Mouse (Mus musculus): Measurements from ENCODE around the gene Kdelr1. TPM values are rescaled to one million over a fixed set of nuclear protein-coding genes. Genes with fewer than 3 reads are reported as not detected.

Gene Kdelr1
- polyA plus RNA-seq, 1 experiment from 2014 or later = 96.4 TPM

DNA sequence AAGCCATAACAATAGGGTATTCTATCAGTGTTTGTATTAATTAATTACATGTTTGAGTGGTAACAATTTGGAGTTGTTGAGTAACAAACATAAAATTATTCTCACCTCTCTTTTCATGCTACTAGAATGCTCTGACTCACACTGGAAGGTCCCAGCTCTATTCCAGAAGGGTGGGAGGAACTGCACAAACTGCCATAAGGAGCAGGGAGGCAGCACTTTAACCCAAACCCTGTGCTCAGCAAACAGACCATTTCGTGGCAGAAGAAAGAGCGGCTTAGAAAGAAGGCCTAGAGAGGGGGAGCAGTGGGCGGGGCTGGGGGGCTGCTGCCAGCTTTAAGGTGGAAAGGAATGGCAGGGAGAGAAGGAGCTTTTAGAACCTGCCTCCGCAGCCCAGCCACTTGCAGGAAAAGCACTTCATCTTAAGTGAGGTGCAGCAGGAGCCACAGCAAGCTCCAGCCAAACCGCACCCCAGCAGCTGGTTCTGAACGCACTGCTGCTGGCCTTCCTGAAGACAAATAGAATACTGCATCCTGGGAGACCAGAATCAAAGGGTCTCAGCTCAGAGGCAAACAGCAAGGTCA lies 24.0 kb upstream of the Kdelr1 start:
- no peak for ATAC-seq (ENCODE audit: low FRiP score, low TSS enrichment)
- no peak overlapping the region for H3K9ac ChIP-seq (replicated peaks; ENCODE audit: low read length)
- no peak overlapping the region for H3K27ac ChIP-seq (ENCODE audit: low read length)

DNA sequence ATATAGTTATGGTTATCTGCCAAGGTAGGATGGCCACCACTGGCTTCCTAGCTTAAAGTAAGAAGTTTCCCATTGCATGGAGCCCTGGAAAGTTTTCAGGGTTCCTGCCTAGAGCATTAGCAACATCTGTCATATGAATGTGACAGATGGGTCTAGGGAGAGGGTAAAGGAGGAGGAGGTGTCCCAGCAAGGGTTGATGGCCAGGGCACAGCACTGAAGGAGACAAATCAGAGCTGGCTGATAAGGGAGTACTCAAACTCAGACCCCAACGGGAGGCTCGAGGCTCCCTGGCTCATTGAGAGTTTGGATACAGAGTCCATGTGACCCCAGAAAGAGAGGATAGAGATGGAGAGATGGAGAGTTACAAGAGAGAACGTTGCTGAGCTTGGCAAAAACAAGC lies 21.9 kb upstream of the Kdelr1 start:
- 73% methylated on average over 3 of the region's 3 CpGs for WGBS
- H3K27me3 ChIP-seq (ENCODE audit: insufficient read depth, low read length) = no peaks in the 10 kb centered on the region; the same call in 1 of the 2 replicates
- H3K4me3 ChIP-seq (ENCODE audit: low read length) = no peak overlapping the region
- H3K4me1 ChIP-seq (ENCODE audit: insufficient read depth, low read length) = no peaks in the 10 kb centered on the region
- H3K36me3 ChIP-seq (ENCODE audit: insufficient read depth, low read length) = no peaks in the 10 kb centered on the region
- ATAC-seq (ENCODE audit: low FRiP score, low TSS enrichment) = no peak
- no peaks in the 10 kb centered on the region for H3K9me3 ChIP-seq (ENCODE audit: low read length)
- no peak overlapping the region for H3K27ac ChIP-seq (ENCODE audit: low read length)
- no peak overlapping the region for H3K9ac ChIP-seq (replicated peaks; ENCODE audit: low read length)
- H3K4me2 ChIP-seq (replicated peaks; ENCODE audit: low read depth, low read length) = no peak overlapping the region

More for the DNA sequence above, 24.0 kb upstream of the Kdelr1 start:
- no peaks in the 10 kb centered on the region for H3K4me1 ChIP-seq (ENCODE audit: insufficient read depth, low read length)
- H3K4me3 ChIP-seq (ENCODE audit: low read length) = no peak overlapping the region
- H3K27me3 ChIP-seq (ENCODE audit: insufficient read depth, low read length) = no peaks in the 10 kb centered on the region; the same call in 1 of the 2 replicates
- WGBS = 19% methylated on average over 6 of the region's 6 CpGs
- H3K9me3 ChIP-seq (ENCODE audit: low read length) = no peaks in the 10 kb centered on the region
- no peak overlapping the region for H3K4me2 ChIP-seq (replicated peaks; ENCODE audit: low read depth, low read length)
- no peaks in the 10 kb centered on the region for H3K36me3 ChIP-seq (ENCODE audit: insufficient read depth, low read length)

DNA sequence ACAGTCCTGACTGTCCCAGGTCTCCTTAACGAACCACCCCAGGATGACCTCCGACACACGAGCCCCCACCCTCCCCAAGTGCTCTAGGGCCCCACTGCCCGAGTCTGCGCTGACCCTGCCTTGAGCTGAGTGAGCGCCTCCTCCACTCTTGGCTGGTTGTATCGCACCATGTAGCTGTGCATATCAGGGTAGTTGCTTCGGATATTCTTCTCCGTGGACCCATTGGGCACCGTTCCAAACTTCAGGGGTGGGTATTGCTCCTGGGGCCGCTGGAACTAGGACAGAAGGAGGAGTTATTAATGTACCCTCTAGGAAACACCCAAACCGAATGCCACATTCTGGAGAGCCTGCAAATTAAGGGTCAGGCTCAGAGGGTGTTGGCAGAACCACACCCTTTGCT lies 19.5 kb upstream of the Kdelr1 start:
- WGBS = 71% methylated on average over 12 of the region's 12 CpGs
- no peak for ATAC-seq (ENCODE audit: low FRiP score, low TSS enrichment)
- Histone ChIP-seq H3K36me3 (ENCODE audit: insufficient read depth, low read length) (no peaks in the 10 kb centered on the region), H3K27ac (ENCODE audit: low read length) (no peak overlapping the region), H3K27me3 (ENCODE audit: insufficient read depth, low read length) (peaks cover 7% of the 10 kb centered on the region; the same call in 1 of the 2 replicates), H3K9ac (replicated peaks; ENCODE audit: low read length) (no peak overlapping the region), H3K4me3 (ENCODE audit: low read length) (no peak overlapping the region), H3K4me2 (replicated peaks; ENCODE audit: low read depth, low read length) (no peak overlapping the region), H3K4me1 (ENCODE audit: insufficient read depth, low read length) (peaks cover 13% of the 10 kb centered on the region; the same call in 1 of the 2 replicates), H3K9me3 (ENCODE audit: low read length) (no peaks in the 10 kb centered on the region)

DNA sequence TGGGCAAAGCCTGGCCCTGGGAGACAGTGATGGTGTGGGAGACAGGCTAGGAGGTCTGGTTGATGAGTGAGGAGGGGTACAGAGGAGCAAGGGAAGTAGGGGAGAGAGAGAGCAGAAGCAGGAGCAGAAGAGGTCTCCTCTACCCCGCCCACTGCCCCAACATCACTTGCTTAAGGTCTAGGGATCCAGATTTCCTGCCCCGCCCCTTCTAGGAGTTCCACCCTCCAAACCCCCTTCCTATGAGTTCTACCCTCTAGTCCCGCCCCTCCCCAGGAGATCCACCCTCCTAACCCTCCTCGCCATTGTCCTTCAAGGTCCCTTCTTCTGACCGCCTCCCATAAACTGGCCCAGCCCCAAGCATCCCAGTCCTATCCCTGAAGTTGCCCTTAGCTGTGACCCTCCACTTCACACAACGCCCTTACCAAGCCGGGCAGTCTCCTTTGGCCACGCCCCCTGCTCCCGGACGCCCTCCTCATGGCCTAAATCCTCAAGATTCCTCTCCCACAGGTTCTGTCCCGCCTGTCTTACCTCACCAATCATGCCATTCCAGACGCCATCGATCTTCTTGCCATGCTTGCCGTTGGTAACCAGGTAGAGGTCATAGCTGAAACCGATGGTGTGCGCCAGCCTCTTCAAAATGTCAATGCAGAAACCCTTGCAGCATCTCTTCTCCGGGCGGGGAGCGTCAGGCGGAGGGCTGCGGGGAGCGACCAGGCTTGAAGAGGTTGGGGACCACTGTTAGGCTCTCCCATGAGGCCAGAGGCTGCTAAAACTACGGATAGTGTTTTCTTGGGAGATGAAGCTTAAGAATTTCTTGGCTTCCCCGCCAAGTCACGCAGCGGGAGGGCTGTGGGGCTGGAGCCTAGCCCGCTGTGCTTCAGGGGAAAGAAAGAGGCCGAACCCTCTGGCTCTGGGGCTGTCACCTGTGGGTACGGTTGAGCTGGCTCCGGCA lies 15.3 kb upstream of the Kdelr1 start:
- H3K9ac ChIP-seq (replicated peaks; ENCODE audit: low read length) = peak overlapping the region; percentile 45
- H3K4me2 ChIP-seq (replicated peaks; ENCODE audit: low read depth, low read length) = peak overlapping the region; percentile 54
- WGBS = 2% methylated on average over 28 of the region's 30 CpGs
- H3K36me3 ChIP-seq (ENCODE audit: insufficient read depth, low read length) = no peaks in the 10 kb centered on the region
- H3K9me3 ChIP-seq (ENCODE audit: low read length) = no peaks in the 10 kb centered on the region
- peaks cover 12% of the 10 kb centered on the region for H3K27me3 ChIP-seq (ENCODE audit: insufficient read depth, low read length)
- peak; percentile 67 for ATAC-seq (ENCODE audit: low FRiP score, low TSS enrichment)
- peaks cover 13% of the 10 kb centered on the region; the same call in 1 of the 2 replicates for H3K4me1 ChIP-seq (ENCODE audit: insufficient read depth, low read length)
- peak overlapping the region; percentile 40 for H3K4me3 ChIP-seq (ENCODE audit: low read length)
- H3K27ac ChIP-seq (ENCODE audit: low read length) = no peak overlapping the region

DNA sequence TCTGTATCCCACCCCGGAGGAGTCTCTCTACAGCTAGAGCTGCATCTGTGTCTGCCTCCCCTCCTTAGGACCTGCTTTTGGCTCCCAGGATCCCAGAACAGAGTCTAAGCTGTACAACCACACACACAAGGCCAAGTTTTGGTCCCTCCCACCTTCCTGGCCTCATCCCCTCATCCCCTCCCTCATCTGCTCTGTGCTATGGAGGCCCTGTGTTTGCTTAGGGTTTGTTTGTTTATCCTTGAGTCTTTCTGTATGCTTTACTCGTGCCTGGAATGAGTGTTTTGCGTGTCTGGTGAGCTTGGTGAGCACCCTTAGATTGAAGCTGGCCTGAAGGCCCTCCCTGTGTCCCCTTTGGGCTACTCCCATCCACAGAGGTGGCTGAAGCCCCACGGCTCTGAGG lies 13.6 kb upstream of the Kdelr1 start:
- 47% methylated on average over 4 of the region's 4 CpGs for WGBS
- H3K27me3 ChIP-seq (ENCODE audit: insufficient read depth, low read length) = peaks cover 12% of the 10 kb centered on the region
- H3K4me1 ChIP-seq (ENCODE audit: insufficient read depth, low read length) = peaks cover 13% of the 10 kb centered on the region; the same call in 1 of the 2 replicates
- no peaks in the 10 kb centered on the region for H3K9me3 ChIP-seq (ENCODE audit: low read length)
- H3K27ac ChIP-seq (ENCODE audit: low read length) = no peak overlapping the region
- H3K4me2 ChIP-seq (replicated peaks; ENCODE audit: low read depth, low read length) = no peak overlapping the region
- no peaks in the 10 kb centered on the region for H3K36me3 ChIP-seq (ENCODE audit: insufficient read depth, low read length)
- no peak for ATAC-seq (ENCODE audit: low FRiP score, low TSS enrichment)
- no peak overlapping the region for H3K4me3 ChIP-seq (ENCODE audit: low read length)
- no peak overlapping the region for H3K9ac ChIP-seq (replicated peaks; ENCODE audit: low read length)

DNA sequence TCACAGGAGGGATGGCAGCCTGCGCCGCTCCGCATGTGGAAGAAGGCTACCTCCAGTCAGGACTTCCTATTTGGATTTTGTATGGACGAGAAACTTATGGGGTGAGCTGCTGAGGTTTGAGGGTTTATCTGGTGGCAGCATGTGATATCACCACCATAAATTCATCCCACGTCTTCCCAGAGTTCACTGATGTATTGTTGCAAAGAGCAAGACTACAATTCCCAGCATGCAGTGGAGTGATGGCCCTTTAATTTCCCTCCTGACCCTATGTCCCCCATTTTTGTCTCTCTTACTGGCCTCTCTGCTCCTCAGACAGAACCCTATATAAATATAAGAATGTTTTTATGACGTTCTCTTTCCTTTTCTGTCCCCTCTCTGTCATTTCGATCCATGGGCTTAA lies 9.8 kb upstream of the Kdelr1 start:
- H3K27ac ChIP-seq (ENCODE audit: low read length) = no peak overlapping the region
- no peaks in the 10 kb centered on the region for H3K36me3 ChIP-seq (ENCODE audit: insufficient read depth, low read length)
- peaks cover 14% of the 10 kb centered on the region for H3K27me3 ChIP-seq (ENCODE audit: insufficient read depth, low read length)
- H3K4me1 ChIP-seq (ENCODE audit: insufficient read depth, low read length) = peaks cover 16% of the 10 kb centered on the region
- H3K4me2 ChIP-seq (replicated peaks; ENCODE audit: low read depth, low read length) = no peak overlapping the region
- H3K9ac ChIP-seq (replicated peaks; ENCODE audit: low read length) = no peak overlapping the region
- no peak for ATAC-seq (ENCODE audit: low FRiP score, low TSS enrichment)
- no peaks in the 10 kb centered on the region for H3K9me3 ChIP-seq (ENCODE audit: low read length)
- H3K4me3 ChIP-seq (ENCODE audit: low read length) = no peak overlapping the region
- WGBS = 84% methylated on average over 7 of the region's 7 CpGs

DNA sequence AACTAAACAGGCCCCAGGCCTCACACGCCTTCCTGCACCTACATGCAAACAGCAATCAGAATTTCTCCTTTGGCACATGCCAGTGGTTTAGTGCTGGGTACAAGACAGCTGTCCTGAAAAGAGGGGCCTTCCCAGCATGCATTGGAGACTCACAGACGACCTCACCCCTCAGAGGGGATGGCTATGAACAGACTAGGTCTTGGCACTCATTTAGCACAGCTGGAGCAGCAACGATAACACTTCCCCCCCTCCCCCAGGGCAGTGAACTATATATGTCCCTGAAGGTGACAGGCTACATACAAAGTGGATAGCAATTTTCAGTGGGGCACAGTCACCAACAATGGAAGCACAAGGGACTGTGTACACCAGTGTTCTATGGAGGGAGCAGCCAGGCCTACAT lies 8.1 kb upstream of the Kdelr1 start:
- Histone ChIP-seq H3K9ac (replicated peaks; ENCODE audit: low read length) (no peak overlapping the region), H3K9me3 (ENCODE audit: low read length) (no peaks in the 10 kb centered on the region), H3K27me3 (ENCODE audit: insufficient read depth, low read length) (peaks cover 25% of the 10 kb centered on the region), H3K27ac (ENCODE audit: low read length) (no peak overlapping the region), H3K4me1 (ENCODE audit: insufficient read depth, low read length) (peaks cover 20% of the 10 kb centered on the region), H3K4me3 (ENCODE audit: low read length) (no peak overlapping the region), H3K4me2 (replicated peaks; ENCODE audit: low read depth, low read length) (no peak overlapping the region), H3K36me3 (ENCODE audit: insufficient read depth, low read length) (no peaks in the 10 kb centered on the region)
- WGBS = 69% methylated on average over 3 of the region's 3 CpGs
- ATAC-seq (ENCODE audit: low FRiP score, low TSS enrichment) = no peak

DNA sequence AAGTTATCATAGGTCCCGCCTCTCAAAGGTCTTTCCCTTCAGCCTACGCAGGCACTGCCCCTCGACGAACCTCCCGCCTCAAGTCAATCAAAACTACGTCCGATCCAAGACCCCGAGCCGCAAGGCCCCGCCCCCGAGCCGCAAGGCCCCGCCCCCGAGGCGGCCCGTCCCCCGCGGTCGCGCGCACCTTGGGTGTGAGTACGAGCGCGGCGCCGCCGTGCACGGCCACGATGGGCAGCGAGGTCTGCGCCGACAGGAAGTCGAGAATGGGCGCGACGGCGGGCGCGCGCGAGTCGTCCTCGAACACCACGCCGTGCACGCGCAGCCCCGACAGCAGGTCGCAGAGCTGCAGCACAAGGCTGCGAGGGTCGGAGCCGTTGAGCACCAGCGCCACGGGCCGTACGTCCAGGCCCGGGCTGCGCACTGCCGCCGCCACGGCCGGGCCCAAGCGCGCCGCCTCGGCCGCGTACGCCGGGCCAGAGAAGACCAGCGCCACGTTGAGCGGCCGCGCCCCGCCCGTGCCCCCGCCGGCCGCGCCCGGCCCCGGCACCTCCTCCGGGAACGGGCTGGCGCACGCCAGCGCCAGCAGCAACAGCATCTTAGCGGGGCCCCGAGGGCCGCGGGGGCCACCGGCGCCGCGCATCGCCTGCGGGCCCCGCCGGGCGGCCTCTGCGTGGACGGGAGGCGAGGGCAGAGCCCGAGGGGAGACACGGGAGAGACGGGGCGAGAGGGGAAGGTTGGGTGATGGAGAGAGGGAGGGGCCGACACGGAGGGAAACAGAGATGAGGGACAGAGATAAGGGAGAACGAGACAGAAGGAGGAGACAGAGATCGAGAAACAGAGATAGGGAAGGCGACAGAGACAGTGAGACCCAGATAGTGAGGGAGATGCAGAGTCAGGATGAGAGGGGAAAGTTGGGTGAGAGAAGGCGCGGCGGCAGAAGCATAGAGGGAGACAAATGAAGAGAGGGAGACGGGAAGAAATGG lies 6.4 kb upstream of the Kdelr1 start:
- Histone ChIP-seq H3K4me3 (ENCODE audit: low read length) (peak overlapping the region; percentile 61), H3K4me1 (ENCODE audit: insufficient read depth, low read length) (peaks cover 34% of the 10 kb centered on the region), H3K4me2 (replicated peaks; ENCODE audit: low read depth, low read length) (peak overlapping the region; percentile 76), H3K9me3 (ENCODE audit: low read length) (no peaks in the 10 kb centered on the region), H3K27ac (ENCODE audit: low read length) (peak overlapping the region; percentile 46; the same call in 1 of the 2 replicates), H3K36me3 (ENCODE audit: insufficient read depth, low read length) (no peaks in the 10 kb centered on the region), H3K27me3 (ENCODE audit: insufficient read depth, low read length) (peaks cover 39% of the 10 kb centered on the region), H3K9ac (replicated peaks; ENCODE audit: low read length) (peak overlapping the region; percentile 74)
- 1% methylated on average over 96 of the region's 117 CpGs for WGBS
- ATAC-seq (ENCODE audit: low FRiP score, low TSS enrichment) = peak; percentile 69

DNA sequence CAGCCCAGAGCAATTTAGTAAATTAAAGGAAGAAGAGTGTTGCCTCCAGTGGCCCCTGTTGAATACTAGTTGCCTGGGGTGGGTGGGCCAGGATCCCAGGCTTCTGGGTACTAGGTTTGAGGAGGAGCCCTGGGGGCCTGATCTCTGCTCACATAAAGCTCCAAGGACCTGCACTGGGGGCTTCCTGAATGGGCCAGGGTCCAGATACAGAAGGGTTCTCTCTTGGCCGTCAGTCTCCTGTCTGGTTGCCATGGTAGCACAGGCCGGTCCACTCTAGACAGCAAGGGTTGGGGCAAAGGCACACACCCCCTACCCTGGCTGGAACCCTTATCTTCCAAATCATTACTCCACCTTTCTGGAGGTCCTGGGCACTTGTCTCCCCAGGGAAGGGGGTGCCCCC lies 4.7 kb upstream of the Kdelr1 start:
- no peak overlapping the region for H3K27ac ChIP-seq (ENCODE audit: low read length)
- WGBS = 37% methylated on average over 2 of the region's 2 CpGs
- H3K4me2 ChIP-seq (replicated peaks; ENCODE audit: low read depth, low read length) = no peak overlapping the region
- H3K9me3 ChIP-seq (ENCODE audit: low read length) = no peaks in the 10 kb centered on the region
- H3K4me1 ChIP-seq (ENCODE audit: insufficient read depth, low read length) = peaks cover 34% of the 10 kb centered on the region
- H3K36me3 ChIP-seq (ENCODE audit: insufficient read depth, low read length) = no peaks in the 10 kb centered on the region
- H3K27me3 ChIP-seq (ENCODE audit: insufficient read depth, low read length) = peaks cover 45% of the 10 kb centered on the region
- H3K4me3 ChIP-seq (ENCODE audit: low read length) = no peak overlapping the region
- H3K9ac ChIP-seq (replicated peaks; ENCODE audit: low read length) = no peak overlapping the region
- no peak for ATAC-seq (ENCODE audit: low FRiP score, low TSS enrichment)

All from kidney, embryonic 16.5 days (tissue).